Mouse (Mus musculus) heart, embryonic 10.5 days (tissue): ENCODE data around the gene Prr5l. TPM values are rescaled to one million over a fixed set of nuclear protein-coding genes. Genes with fewer than 3 reads are reported as not detected.
"Not testable (repeated sequence)": the region's sequence is repeated elsewhere in the genome, so short reads cannot be mapped to it uniquely, and the experiment has no call there.

Experiments used
- DNase-seq: peaks from one replicate; pipeline ENCODE4 v3.0.0-alpha.2; 2017; ENCODE audit warnings: low spot score
- H3K27ac ChIP-seq: fragments of 300-500 bp; sonication (generic); 2 replicates; pipeline ENCODE4 v1.5.1; 2016; ENCODE audit warnings: mild to moderate bottlenecking
- H3K27me3 ChIP-seq: fragments of 300-500 bp; sonication (generic); 2 replicates; pipeline ENCODE4 v1.6.1; 2016; ENCODE audit warnings: mild to moderate bottlenecking; ENCODE audit not compliant: poor library complexity, insufficient read depth, severe bottlenecking
- H3K36me3 ChIP-seq: fragments of 300-500 bp; sonication (generic); 2 replicates; pipeline ENCODE4 v1.6.1; 2016; ENCODE audit warnings: mild to moderate bottlenecking, moderate library complexity
- H3K4me1 ChIP-seq: fragments of 300-500 bp; sonication (generic); 2 replicates; pipeline ENCODE4 v1.6.1; 2016; ENCODE audit warnings: mild to moderate bottlenecking
- H3K4me3 ChIP-seq: fragments of 300-500 bp; sonication (generic); 2 replicates; pipeline ENCODE4 v1.5.1; 2016; ENCODE audit warnings: mild to moderate bottlenecking, moderate library complexity
- H3K9me3 ChIP-seq: fragments of 300-500 bp; sonication (generic); 2 replicates; pipeline ENCODE4 v1.6.1; 2016; ENCODE audit warnings: mild to moderate bottlenecking, moderate library complexity
- WGBS: fragments of 180-500 bp; shearing (Covaris S2); methylation state at CpG from one replicate; pipeline ENCODE4 v1.1.7; 2016; 5-methylcytosine and 5-hydroxymethylcytosine counted together
- polyA plus RNA-seq: library from polyadenylated mRNA; unstranded; fragments of >200 nt; fragmentation: Nextera tagmentation; extraction: Ambion mirVana; gene quantifications from 2 replicates; pipeline ENCODE4 v1.2.1, GENCODE M21; 2016

Gene Prr5l
- polyA plus RNA-seq, 1 experiment from 2014 or later, result 15.1 TPM

- not testable (repeated sequence) for H3K36me3 ChIP-seq, H3K27ac ChIP-seq, DNase-seq, H3K9me3 ChIP-seq, H3K27me3 ChIP-seq, H3K4me3 ChIP-seq
- 89% methylated on average over 2 of the region's 2 CpGs for WGBS
- H3K4me1 ChIP-seq, result peaks cover 11% of the 10 kb centered on the region
Measured at GRCm38 (mm10) chr2:101745656-101746055, 137.2 kb downstream of the Prr5l start.

GRCm38 (mm10) chr2:101742072-101742860 is 140.6 kb downstream of the Prr5l start:
- no peaks in the 10 kb centered on the region for H3K9me3 ChIP-seq
- 86% methylated on average over 7 of the region's 7 CpGs for WGBS
- H3K36me3 ChIP-seq, result 0 out of 2 replicates have a peak, but pooled peaks cover 13% of the 10 kb centered on the region

GRCm38 (mm10) chr2:101741653-101742052 is 141.2 kb downstream of the Prr5l start:
- H3K9me3 ChIP-seq, result no peaks in the 10 kb centered on the region
- H3K27me3 ChIP-seq, result no peaks in the 10 kb centered on the region
- no peak for DNase-seq
- 83% methylated on average over 8 of the region's 8 CpGs for WGBS
- 0 out of 2 replicates have a peak, but pooled peaks cover 10% of the 10 kb centered on the region for H3K36me3 ChIP-seq
- H3K4me1 ChIP-seq, result peaks cover 15% of the 10 kb centered on the region
- no peak overlapping the region for H3K4me3 ChIP-seq
- H3K27ac ChIP-seq, result no peak overlapping the region

More at GRCm38 (mm10) chr2:101742072-101742860, 140.6 kb downstream of the Prr5l start:
- no peak overlapping the region for H3K4me3 ChIP-seq
- H3K4me1 ChIP-seq, result peaks cover 17% of the 10 kb centered on the region
- no peak overlapping the region for H3K27ac ChIP-seq
- DNase-seq, result no peak
- H3K27me3 ChIP-seq, result no peaks in the 10 kb centered on the region

GRCm38 (mm10) chr2:101739914-101740313 is 142.9 kb downstream of the Prr5l start:
- no peak overlapping the region for H3K4me3 ChIP-seq
- WGBS, result 62% methylated on average over 5 of the region's 5 CpGs
- no peak overlapping the region for H3K27ac ChIP-seq
- peaks cover 10% of the 10 kb centered on the region for H3K4me1 ChIP-seq
- DNase-seq, result no peak
- H3K27me3 ChIP-seq, result no peaks in the 10 kb centered on the region
- H3K9me3 ChIP-seq, result no peaks in the 10 kb centered on the region
- 0 out of 2 replicates have a peak, but pooled peaks cover 6% of the 10 kb centered on the region for H3K36me3 ChIP-seq

- WGBS, result 78% methylated on average over 3 of the region's 3 CpGs
- peaks cover 12% of the 10 kb centered on the region; the same call in 1 of the 2 replicates for H3K36me3 ChIP-seq
Measured at GRCm38 (mm10) chr2:101733564-101733963, 149.3 kb downstream of the Prr5l start.

GRCm38 (mm10) chr2:101732777-101733210 is 150.0 kb downstream of the Prr5l start:
- Histone ChIP-seq H3K27me3 (no peaks in the 10 kb centered on the region), H3K4me3 (no peak overlapping the region), H3K36me3 (peaks cover 13% of the 10 kb centered on the region; the same call in 1 of the 2 replicates), H3K27ac (no peak overlapping the region), H3K9me3 (no peaks in the 10 kb centered on the region), H3K4me1 (peaks cover 9% of the 10 kb centered on the region; the same call in 1 of the 2 replicates)
- DNase-seq, result no peak
- WGBS, result 80% methylated on average over 10 of the region's 10 CpGs

More at GRCm38 (mm10) chr2:101733564-101733963, 149.3 kb downstream of the Prr5l start:
- Histone ChIP-seq H3K27me3 (no peaks in the 10 kb centered on the region), H3K4me1 (peaks cover 7% of the 10 kb centered on the region; the same call in 1 of the 2 replicates), H3K27ac (no peak overlapping the region), H3K9me3 (no peaks in the 10 kb centered on the region), H3K4me3 (no peak overlapping the region)
- no peak for DNase-seq

- Histone ChIP-seq H3K36me3 (peaks cover 15% of the 10 kb centered on the region; the same call in 1 of the 2 replicates), H3K9me3 (no peaks in the 10 kb centered on the region), H3K27ac (no peak overlapping the region), H3K27me3 (no peaks in the 10 kb centered on the region), H3K4me3 (no peak overlapping the region), H3K4me1 (peaks cover 16% of the 10 kb centered on the region)
- DNase-seq, result no peak
Measured at GRCm38 (mm10) chr2:101730972-101731371, 151.9 kb downstream of the Prr5l start.

- Histone ChIP-seq H3K27me3 (no peaks in the 10 kb centered on the region), H3K4me3 (no peak overlapping the region), H3K27ac (no peak overlapping the region), H3K4me1 (peaks cover 16% of the 10 kb centered on the region), H3K9me3 (no peaks in the 10 kb centered on the region), H3K36me3 (peaks cover 14% of the 10 kb centered on the region; the same call in 1 of the 2 replicates)
- no peak for DNase-seq
- 13% methylated on average over 1 of the region's 1 CpGs for WGBS
Measured at GRCm38 (mm10) chr2:101729472-101729871, 153.4 kb downstream of the Prr5l start.

- DNase-seq, result no peak
- H3K27me3 ChIP-seq, result no peaks in the 10 kb centered on the region
- H3K36me3 ChIP-seq, result peaks cover 12% of the 10 kb centered on the region; the same call in 1 of the 2 replicates
- no peak overlapping the region for H3K4me3 ChIP-seq
- no peak overlapping the region for H3K27ac ChIP-seq
- H3K9me3 ChIP-seq, result no peaks in the 10 kb centered on the region
- H3K4me1 ChIP-seq, result peaks cover 31% of the 10 kb centered on the region
Measured at GRCm38 (mm10) chr2:101727787-101728186, 155.0 kb downstream of the Prr5l start.

GRCm38 (mm10) chr2:101723333-101723881 is 159.4 kb downstream of the Prr5l start:
- DNase-seq, result no peak
- WGBS, result 68% methylated on average over 10 of the region's 10 CpGs
- no peak overlapping the region for H3K4me3 ChIP-seq
- peak overlapping the region; percentile 85; the same call in 1 of the 2 replicates for H3K27ac ChIP-seq
- no peaks in the 10 kb centered on the region for H3K9me3 ChIP-seq
- H3K36me3 ChIP-seq, result peaks cover 15% of the 10 kb centered on the region; the same call in 1 of the 2 replicates
- H3K4me1 ChIP-seq, result peaks cover 34% of the 10 kb centered on the region
- H3K27me3 ChIP-seq, result no peaks in the 10 kb centered on the region

- no peak for DNase-seq
- peak overlapping the region; percentile 85 for H3K27ac ChIP-seq
- WGBS, result 38% methylated on average over 8 of the region's 8 CpGs
Measured at GRCm38 (mm10) chr2:101722370-101723332, 160.2 kb downstream of the Prr5l start.

GRCm38 (mm10) chr2:101721835-101722234 is 161.0 kb downstream of the Prr5l start:
- peaks cover 29% of the 10 kb centered on the region for H3K4me1 ChIP-seq
- no peaks in the 10 kb centered on the region for H3K9me3 ChIP-seq
- no peak for DNase-seq
- no peak overlapping the region for H3K4me3 ChIP-seq
- peak overlapping the region; percentile 85 for H3K27ac ChIP-seq
- 84% methylated on average over 4 of the region's 4 CpGs for WGBS
- 0 out of 2 replicates have a peak, but pooled peaks cover 3% of the 10 kb centered on the region for H3K27me3 ChIP-seq
- peaks cover 16% of the 10 kb centered on the region for H3K36me3 ChIP-seq

More at GRCm38 (mm10) chr2:101722370-101723332, 160.2 kb downstream of the Prr5l start:
- no peaks in the 10 kb centered on the region for H3K27me3 ChIP-seq
- H3K4me1 ChIP-seq, result peaks cover 31% of the 10 kb centered on the region
- H3K4me3 ChIP-seq, result no peak overlapping the region
- no peaks in the 10 kb centered on the region for H3K9me3 ChIP-seq
- peaks cover 12% of the 10 kb centered on the region; the same call in 1 of the 2 replicates for H3K36me3 ChIP-seq
